Mouse (Mus musculus) cortical plate, adult 2 months (tissue): ENCODE measurements at regions not wholly inside any gene's neighbourhood (a gene's known extent, or its start where the extent isn't known, plus 50 kb on each side); places are given as distances from the start of the nearest gene placed in this dataset.
"Not testable (repeated sequence)": the region's sequence is repeated elsewhere in the genome, so short reads cannot be mapped to it uniquely, and the experiment has no call there.

Source experiments
- CTCF ChIP-seq: fragments of 200-500 bp; IDR thresholded peaks from 2 replicates; pipeline ENCODE4 v1.5.1; 2011; ENCODE audit warnings: mild to moderate bottlenecking, control low read depth, low read length; ENCODE audit not compliant: insufficient read depth; ENCODE audit errors: extremely low read depth
- POLR2A ChIP-seq: fragments of 200-500 bp; IDR thresholded peaks from 2 replicates; pipeline ENCODE4 v1.6.1; 2011; ENCODE audit warnings: mild to moderate bottlenecking, low read length, control low read depth; ENCODE audit not compliant: insufficient read depth; ENCODE audit errors: extremely low read depth

- TF ChIP-seq POLR2A, CTCF: not testable (repeated sequence)
These were observed 521.0 kb upstream of the Pou3f2 start for GRCm38 (mm10) chr4:23009196-23009595.
